In genomic region chr3:50923327-50923726, GRCm38 (mm10) we compare ENCODE assay signal across 19 mouse cellular contexts.
DNase-seq lines count a peak whose midpoint lies in the region; ATAC-seq lines count a peak whose summit lies in the region.
"Had no signal": no experiment of that assay in that cellular context is flagged by ENCODE, and none has a peak within 500 bp of the region (broad histone marks: within the 10 kb centered on the region; RNA-seq: fewer than 3 reads in every experiment).

No protein-coding gene starts in this region.

- no peaks in the 10 kb centered on the region for H3K9me3 ChIP-seq in forebrain, embryonic 11.5 days (ENCODE audit: control insufficient read depth, low read length)
- no peaks in the 10 kb centered on the region for H3K9me3 ChIP-seq in forebrain, embryonic 10.5 days
- H3K9me3 ChIP-seq in hindbrain, embryonic 12.5 days (replicated peaks), result no peaks in the 10 kb centered on the region
- H3K9me3 ChIP-seq in midbrain, embryonic 11.5 days (ENCODE audit: control insufficient read depth, low read length), result no peaks in the 10 kb centered on the region
- H3K9me3 ChIP-seq: limb, embryonic 13.5 days; liver, embryonic 13.5 days had no signal

- H3K27ac ChIP-seq in forebrain, embryonic 11.5 days (ENCODE audit: low read depth, low read length), result no peak overlapping the region
- no peak overlapping the region for H3K27ac ChIP-seq in forebrain, embryonic 10.5 days
- H3K27ac ChIP-seq in hindbrain, embryonic 12.5 days, result no peak overlapping the region
- no peak overlapping the region for H3K27ac ChIP-seq in midbrain, embryonic 11.5 days (ENCODE audit: low read depth, low read length)
- H3K27ac ChIP-seq: limb, embryonic 13.5 days; liver, embryonic 13.5 days had no signal

- no peak overlapping the region for H3K4me2 ChIP-seq in forebrain, embryonic 11.5 days (ENCODE audit: low read depth, low read length, severe bottlenecking)
- no peak overlapping the region for H3K4me2 ChIP-seq in hindbrain, embryonic 12.5 days (replicated peaks)
- H3K4me2 ChIP-seq in midbrain, embryonic 11.5 days, result no peak overlapping the region
- H3K4me2 ChIP-seq: heart, embryonic 12.5 days; limb, embryonic 13.5 days; liver, embryonic 13.5 days; lung, embryonic 14.5 days had no signal

- H3K4me1 ChIP-seq in forebrain, embryonic 11.5 days (replicated peaks; ENCODE audit: control insufficient read depth, insufficient read depth, low read length), result no peaks in the 10 kb centered on the region
- peaks cover 18% of the 10 kb centered on the region; the same call in 1 of the 2 replicates for H3K4me1 ChIP-seq in forebrain, embryonic 10.5 days
- H3K4me1 ChIP-seq in hindbrain, embryonic 12.5 days, result peaks cover 5% of the 10 kb centered on the region; the same call in 1 of the 2 replicates
- no peaks in the 10 kb centered on the region; the same call in 1 of the 2 replicates for H3K4me1 ChIP-seq in midbrain, embryonic 11.5 days (ENCODE audit: control insufficient read depth, insufficient read depth, low read length)
- H3K4me1 ChIP-seq: heart, embryonic 12.5 days; liver, embryonic 13.5 days had no signal

- no peaks in the 10 kb centered on the region for H3K36me3 ChIP-seq in forebrain, embryonic 11.5 days (ENCODE audit: control insufficient read depth, insufficient read depth, low read length)
- H3K36me3 ChIP-seq in forebrain, embryonic 10.5 days (replicated peaks), result no peaks in the 10 kb centered on the region
- H3K36me3 ChIP-seq in hindbrain, embryonic 12.5 days, result no peaks in the 10 kb centered on the region
- no peaks in the 10 kb centered on the region for H3K36me3 ChIP-seq in midbrain, embryonic 11.5 days (ENCODE audit: control insufficient read depth, insufficient read depth, low read length)
- H3K36me3 ChIP-seq: G1E; heart, embryonic 12.5 days; limb, embryonic 13.5 days; liver, embryonic 13.5 days had no signal

- no peak overlapping the region for H3K4me3 ChIP-seq in forebrain, embryonic 11.5 days (ENCODE audit: low read depth, low read length)
- H3K4me3 ChIP-seq in forebrain, embryonic 10.5 days, result no peak overlapping the region
- no peak overlapping the region for H3K4me3 ChIP-seq in hindbrain, embryonic 12.5 days
- no peak overlapping the region for H3K4me3 ChIP-seq in midbrain, embryonic 11.5 days (ENCODE audit: low read depth, low read length)
- H3K4me3 ChIP-seq: heart, embryonic 12.5 days; limb, embryonic 13.5 days; liver, embryonic 13.5 days had no signal

- WGBS in forebrain, embryonic 11.5 days, result 74% methylated on average over 7 of the region's 7 CpGs
- 89% methylated on average over 7 of the region's 7 CpGs for WGBS in forebrain, embryonic 10.5 days
- 52% methylated on average over 7 of the region's 7 CpGs for WGBS in hindbrain, embryonic 12.5 days
- WGBS in midbrain, embryonic 11.5 days, result 75% methylated on average over 7 of the region's 7 CpGs

- H3K27me3 ChIP-seq in forebrain, embryonic 11.5 days (ENCODE audit: control insufficient read depth, insufficient read depth, low read length), result no peaks in the 10 kb centered on the region
- H3K27me3 ChIP-seq in forebrain, embryonic 10.5 days (ENCODE audit: poor library complexity, severe bottlenecking), result no peaks in the 10 kb centered on the region
- H3K27me3 ChIP-seq in hindbrain, embryonic 12.5 days, result no peaks in the 10 kb centered on the region
- H3K27me3 ChIP-seq in midbrain, embryonic 11.5 days (ENCODE audit: control insufficient read depth, insufficient read depth, low read length), result no peaks in the 10 kb centered on the region
- H3K27me3 ChIP-seq: heart, embryonic 12.5 days; limb, embryonic 13.5 days; liver, embryonic 13.5 days had no signal

- no peak for DNase-seq in forebrain, embryonic 11.5 days (ENCODE audit: low spot score)
- no peak for DNase-seq in forebrain, embryonic 10.5 days (ENCODE audit: extremely low spot score, low spot score)
- no peak for DNase-seq in midbrain, embryonic 11.5 days (ENCODE audit: low spot score, missing footprints)
- no peak for DNase-seq in ovary, postnatal 36 days (ENCODE audit: low spot score)
- DNase-seq in layer of hippocampus, adult 8-10 months (ENCODE audit: low spot score in 2 of 2), result no peak
- no peak for DNase-seq in spleen, adult 12 weeks (ENCODE audit: low spot score)
- DNase-seq: cerebellum, adult 2 months; heart, postnatal 14 days; kidney, adult 8-10 months; kidney, postnatal 36 days; layer of hippocampus, adult 9-11 months; liver, embryonic 13.5 days; lung, embryonic 14.5 days; lung, postnatal 36 days had no signal

- H3K9ac ChIP-seq in forebrain, embryonic 11.5 days (ENCODE audit: low read length), result no peak overlapping the region
- H3K9ac ChIP-seq in hindbrain, embryonic 12.5 days, result no peak overlapping the region
- H3K9ac ChIP-seq in midbrain, embryonic 11.5 days (ENCODE audit: low read length), result no peak overlapping the region
- H3K9ac ChIP-seq: heart, embryonic 12.5 days; limb, embryonic 13.5 days; liver, embryonic 13.5 days; lung, embryonic 14.5 days had no signal

- peak; percentile 76 for ATAC-seq in forebrain, embryonic 11.5 days (replicated peaks; ENCODE audit: low FRiP score)
- ATAC-seq in hindbrain, embryonic 12.5 days (ENCODE audit: low FRiP score), result peak; percentile 88
- ATAC-seq in midbrain, embryonic 11.5 days (ENCODE audit: low FRiP score), result peak; percentile 64; the same call in 1 of the 2 replicates
- ATAC-seq: inflammation-experienced regulatory T-cells, adult 6 months had no signal
